Mouse (Mus musculus): ENCODE measurements around the gene Cdc42bpb. TPM values are rescaled to one million over a fixed set of nuclear protein-coding genes. Genes with fewer than 3 reads are reported as not detected.

Gene Cdc42bpb
- total RNA-seq (2021), result 10 to 100 TPM; 69.1 to 74.5 TPM
- long read RNA-seq, experiment 1, full-length matches to known transcripts, result 8 of 35 reads
- long read RNA-seq, experiment 1, partial matches to known transcripts, result 20 of 35 reads
- long read RNA-seq, experiment 1, other reads (novel, unspliced or antisense), result 7 of 35 reads
- long read RNA-seq, experiment 2, full-length matches to known transcripts, result 18 of 52 reads
- long read RNA-seq, experiment 2, partial matches to known transcripts, result 18 of 52 reads
- long read RNA-seq, experiment 2, other reads (novel, unspliced or antisense), result 16 of 52 reads

DNA sequence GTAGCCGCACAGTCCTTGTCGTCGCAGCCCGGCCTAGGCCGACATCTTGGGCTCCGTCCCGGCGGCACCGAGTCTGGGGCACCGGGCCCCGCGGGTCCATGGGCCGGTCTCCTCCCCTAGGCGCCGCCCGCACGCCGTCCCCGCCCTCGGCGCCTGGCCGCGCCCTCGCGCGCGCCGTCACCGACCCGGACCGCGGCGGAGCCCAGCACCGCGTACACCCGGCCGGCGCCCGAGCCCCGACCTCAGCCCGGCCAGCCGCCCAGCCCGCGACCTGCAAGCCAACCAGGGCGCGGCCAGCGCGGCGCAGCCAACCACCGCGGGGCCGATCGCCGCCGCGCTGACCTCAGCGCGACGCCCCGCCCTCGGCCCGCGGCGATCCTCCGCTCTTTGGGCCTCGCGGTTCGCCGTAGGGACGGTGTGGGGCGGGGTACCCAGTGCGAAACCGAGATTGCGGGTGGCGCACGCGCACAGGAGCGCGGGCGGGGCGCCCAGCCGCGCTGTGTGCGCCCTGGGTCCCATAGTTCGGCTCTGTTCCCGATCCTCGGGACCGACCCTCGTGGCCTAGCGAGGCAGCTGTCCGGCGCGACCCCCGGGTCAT is at the start of gene Cdc42bpb:
Gene Cdc42bpb, minus strand, starts transcription at position 343 of the 598 bp plus-strand sequence.
- DNase-seq (ENCODE audit: low spot score in 2 of 2), result peak; percentile 93 to 95

GRCm38 (mm10) chr12:111425789-111426460 is 48.4 kb upstream of the Cdc42bpb start:
- DNase-seq (ENCODE audit: low spot score in 2 of 2), result peak; percentile 84 to 89

DNA sequence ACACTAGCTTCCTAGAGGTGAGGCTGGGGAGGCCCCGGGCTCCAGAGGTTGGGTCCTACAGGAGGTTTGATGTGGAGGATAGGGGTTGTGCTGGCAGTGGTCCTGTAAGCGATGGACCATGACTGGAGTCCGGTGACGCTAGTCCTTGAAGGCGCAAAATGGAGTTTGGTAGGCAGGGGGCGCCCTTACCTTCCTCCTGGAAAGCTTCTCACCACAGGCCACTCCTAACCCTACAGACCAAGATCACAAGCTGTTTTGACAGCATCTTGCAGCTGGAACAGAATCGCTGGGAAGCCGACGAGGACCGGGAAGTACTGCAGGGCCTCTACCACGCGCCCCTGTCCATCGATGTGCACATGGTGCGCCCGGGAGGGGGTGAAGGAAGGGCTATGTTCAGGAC is 47.7 kb upstream of the Cdc42bpb start:
- DNase-seq (ENCODE audit: low spot score in 2 of 2), result peak; percentile 76 to 88

GRCm38 (mm10) chr12:111424547-111424946 is 47.0 kb upstream of the Cdc42bpb start:
- no peak for DNase-seq (ENCODE audit: low spot score in 2 of 2)

DNA sequence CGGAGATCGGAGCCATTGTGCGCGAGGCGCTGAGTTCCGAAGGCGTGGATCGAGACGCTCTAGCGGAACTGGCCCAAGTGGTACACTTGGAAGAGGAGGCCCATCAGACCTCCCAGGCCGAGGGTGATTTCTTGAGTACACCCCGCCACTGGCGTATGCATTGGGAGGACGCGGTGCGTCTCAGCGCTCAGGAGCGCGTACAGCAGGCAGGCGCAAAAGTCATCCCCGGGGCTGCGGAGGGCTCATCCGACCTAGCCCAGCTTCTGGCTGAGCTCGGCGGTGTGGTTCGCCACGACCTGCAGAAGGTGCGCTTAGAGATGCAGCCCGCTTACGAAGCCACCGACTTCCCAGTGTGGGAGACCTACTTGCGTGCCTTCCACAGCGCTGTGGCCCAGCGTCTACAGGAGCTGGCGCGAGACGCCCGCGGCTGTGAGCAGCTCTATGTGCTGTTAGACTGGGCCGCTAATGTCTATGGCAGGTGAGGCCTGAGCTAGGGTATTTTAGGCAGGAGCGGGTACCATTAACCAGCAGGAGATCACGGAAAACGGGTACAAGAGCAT is 46.1 kb upstream of the Cdc42bpb start:
- DNase-seq (ENCODE audit: low spot score in 2 of 2), result no peak

- no peak for DNase-seq (ENCODE audit: low spot score in 2 of 2)
Observed at GRCm38 (mm10) chr12:111422852-111423251, 45.3 kb upstream of the Cdc42bpb start.

DNA sequence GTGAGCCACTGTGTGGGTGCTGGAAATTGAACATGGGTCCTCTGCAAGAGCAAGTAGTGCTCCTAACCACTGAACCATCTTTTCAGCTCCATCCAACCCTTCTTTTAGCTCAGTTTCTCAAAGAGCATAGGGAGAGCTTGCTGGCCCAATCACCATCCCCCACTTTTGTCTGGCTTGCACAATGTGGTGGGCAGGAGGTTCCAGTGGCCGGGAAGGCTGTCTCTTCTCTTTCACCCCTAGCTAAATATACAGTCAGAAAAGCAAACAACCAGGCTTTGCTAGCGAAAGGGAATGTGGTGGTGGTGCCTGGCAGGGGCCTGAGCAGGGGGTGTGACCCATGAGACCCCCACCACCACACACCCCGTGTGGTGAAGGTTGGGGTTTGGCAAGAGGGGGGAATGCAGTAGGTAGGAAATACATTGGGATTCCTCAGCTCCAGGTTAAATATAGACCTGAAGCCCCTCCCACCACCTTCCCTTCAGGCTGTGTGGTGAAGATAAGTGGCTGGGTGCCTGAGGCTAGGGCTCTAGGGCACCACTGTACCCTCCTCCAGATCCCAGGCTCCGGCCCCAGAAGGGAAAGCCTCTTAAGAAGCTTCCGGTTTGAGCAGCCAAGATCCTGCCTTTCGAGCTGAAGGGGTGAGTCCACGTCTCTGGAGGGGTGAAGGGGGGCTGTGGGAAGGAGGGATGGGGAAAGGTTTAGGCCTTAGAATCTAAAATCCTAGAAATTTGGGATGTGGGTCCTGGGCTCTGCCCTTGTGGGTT is 43.6 kb upstream of the Cdc42bpb start:
- DNase-seq (ENCODE audit: low spot score in 2 of 2), result no peak

- no peak for DNase-seq (ENCODE audit: low spot score in 2 of 2)
Observed at GRCm38 (mm10) chr12:111419918-111420317, 42.4 kb upstream of the Cdc42bpb start.

DNA sequence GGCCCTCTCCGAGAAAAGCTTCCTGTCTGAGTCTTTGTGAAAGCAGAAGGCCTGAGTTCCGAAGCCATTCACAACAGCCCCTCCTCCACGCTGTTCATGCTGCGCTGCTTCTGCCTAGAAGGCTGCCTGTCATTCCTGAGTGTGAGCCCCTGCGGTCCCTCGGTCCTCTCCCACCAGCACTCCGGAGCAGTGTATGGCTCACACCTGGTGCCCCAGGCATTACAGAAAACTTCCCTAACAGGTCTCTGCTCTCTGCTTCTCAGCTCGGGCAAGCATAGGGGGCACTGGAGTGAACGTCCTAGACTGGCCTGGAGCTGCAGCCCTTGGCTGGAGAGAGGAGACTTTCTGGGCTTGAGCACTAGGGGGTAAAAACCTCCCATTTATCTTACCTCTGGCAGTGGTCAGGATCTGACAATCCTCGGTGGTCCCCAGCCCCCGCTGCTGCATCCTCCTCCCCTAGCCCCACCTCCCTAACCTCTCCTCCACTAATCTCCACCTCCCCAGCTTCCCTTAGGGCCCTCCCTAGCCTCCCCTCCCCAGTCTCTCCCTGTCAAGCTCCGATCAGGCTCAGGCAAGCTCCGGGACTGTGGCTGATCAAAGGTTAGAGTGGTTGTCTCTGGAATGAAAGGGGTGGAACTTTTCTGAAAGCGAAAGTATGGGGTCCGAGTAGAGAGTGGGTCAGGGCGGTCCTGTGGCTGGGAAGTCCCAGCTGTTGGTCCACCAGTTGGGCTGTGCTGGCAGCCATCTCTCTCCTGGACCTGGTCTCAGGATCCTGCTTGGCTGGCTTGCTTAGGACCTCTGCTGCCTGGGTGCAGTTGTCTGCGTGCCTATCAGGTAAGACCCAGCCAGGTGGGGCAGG is 39.6 kb upstream of the Cdc42bpb start, which contains the start of gene Exoc3l4:
Gene Exoc3l4, plus strand, starts transcription at position 97 of the 859 bp plus-strand sequence.
- DNase-seq (ENCODE audit: low spot score in 2 of 2), result no peak

- DNase-seq (ENCODE audit: low spot score in 2 of 2), result peak; percentile 83 to 90
Observed at GRCm38 (mm10) chr12:111413300-111413699, 35.8 kb upstream of the Cdc42bpb start.

DNA sequence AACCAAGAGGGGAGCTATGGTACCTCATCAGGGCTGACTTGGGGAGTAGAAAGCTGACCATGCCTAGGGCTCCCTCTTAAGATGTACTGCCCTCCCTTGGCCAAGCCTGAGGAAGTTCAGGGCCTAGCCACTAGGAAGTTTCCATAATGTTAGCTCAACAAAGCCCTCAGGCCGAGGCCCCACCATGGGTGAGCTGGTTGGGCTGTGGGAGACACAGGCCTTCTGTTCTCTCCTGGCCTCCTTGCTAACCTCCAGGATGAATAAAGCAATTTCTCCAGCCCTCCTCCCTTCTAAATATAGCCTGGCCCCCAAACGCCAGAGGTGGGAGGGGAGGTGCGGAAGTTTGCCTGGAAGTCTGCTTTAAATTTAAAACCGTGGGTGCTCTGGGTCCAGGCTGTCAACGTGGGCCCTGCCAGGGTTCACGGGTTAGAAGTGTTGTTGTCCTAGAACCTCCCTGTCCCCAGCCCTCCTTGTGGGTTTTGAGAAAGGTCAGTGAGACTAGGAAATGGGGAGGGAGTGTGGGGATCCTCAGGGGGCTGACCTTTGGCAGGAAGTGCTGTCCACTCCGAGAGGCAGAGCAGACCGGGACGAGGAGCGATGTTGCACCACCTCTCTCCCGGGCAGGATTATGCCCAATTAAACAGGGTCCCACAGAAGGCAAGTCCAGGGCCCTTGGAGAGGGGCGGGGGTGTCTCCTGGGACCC is 35.2 kb upstream of the Cdc42bpb start:
- peak in 1 of 2 experiments; percentile 44 for DNase-seq (ENCODE audit: low spot score in 2 of 2)

DNA sequence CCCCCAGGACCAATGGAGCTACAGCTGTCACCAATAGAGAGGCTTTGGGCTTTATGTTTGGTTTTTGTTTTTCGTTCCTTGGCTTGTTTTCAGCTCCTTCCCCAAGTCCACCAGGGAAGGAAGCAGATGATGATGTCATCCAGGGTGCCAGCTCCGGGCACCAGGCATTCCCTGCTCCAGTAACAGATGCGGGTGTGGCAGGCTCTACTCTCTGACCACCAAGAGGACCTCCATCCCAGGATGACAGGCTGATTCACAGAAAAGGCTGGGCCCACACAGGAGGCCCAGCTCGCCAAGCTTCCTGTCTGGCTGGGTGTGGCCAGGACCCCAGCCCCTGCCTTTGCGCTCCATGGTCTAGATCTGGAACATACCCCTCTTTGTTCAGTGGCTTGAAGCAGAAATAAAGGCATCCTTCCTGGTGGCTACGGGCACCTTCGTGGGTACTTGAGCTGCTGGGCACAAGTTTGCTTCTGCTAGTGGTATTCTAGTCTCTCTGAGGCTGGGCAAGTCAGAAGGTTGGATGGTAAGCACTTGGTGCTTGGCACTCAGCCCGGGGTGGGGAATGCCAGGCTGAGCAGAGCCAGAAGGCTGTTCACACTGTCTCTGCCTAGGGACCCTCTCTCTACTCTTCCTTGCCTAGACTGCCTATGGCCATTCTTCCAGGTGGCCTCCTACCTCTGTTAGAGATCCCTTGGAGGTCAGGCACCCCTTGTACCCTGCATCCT is 34.3 kb upstream of the Cdc42bpb start:
- DNase-seq (ENCODE audit: low spot score in 2 of 2), result no peak

DNA sequence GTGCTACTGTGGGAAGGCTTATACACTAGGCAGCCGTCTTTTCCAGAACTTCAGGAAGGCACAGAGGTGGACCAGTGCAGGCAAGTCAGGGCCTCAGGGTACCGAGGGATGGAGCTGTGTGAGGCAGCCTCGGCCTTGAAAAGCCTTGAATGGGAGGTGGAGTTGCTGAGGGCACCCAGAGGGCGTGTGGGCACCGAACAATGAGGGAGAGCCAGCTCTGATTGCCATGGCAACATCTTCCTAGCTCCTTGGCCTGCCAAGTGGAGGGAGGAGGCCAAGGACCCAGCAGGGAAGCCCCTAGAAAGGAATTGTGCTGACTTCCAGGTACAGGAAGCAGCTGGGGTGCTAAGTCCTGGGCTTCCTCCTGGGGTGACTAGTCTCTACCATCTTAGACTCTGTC is 32.1 kb upstream of the Cdc42bpb start:
- DNase-seq (ENCODE audit: low spot score in 2 of 2), result no peak

GRCm38 (mm10) chr12:111406622-111407021 is 29.1 kb upstream of the Cdc42bpb start, which contains the start of gene Lbhd2:
Gene Lbhd2, plus strand, starts transcription at chr12:111406809.
- no peak for DNase-seq (ENCODE audit: low spot score in 2 of 2)

GRCm38 (mm10) chr12:111404880-111405279 is 27.4 kb upstream of the Cdc42bpb start:
- DNase-seq (ENCODE audit: low spot score in 2 of 2), result no peak

- peak in 1 of 2 experiments; percentile 73 for DNase-seq (ENCODE audit: low spot score in 2 of 2)
Observed at GRCm38 (mm10) chr12:111401454-111402184, 24.1 kb upstream of the Cdc42bpb start.

DNA sequence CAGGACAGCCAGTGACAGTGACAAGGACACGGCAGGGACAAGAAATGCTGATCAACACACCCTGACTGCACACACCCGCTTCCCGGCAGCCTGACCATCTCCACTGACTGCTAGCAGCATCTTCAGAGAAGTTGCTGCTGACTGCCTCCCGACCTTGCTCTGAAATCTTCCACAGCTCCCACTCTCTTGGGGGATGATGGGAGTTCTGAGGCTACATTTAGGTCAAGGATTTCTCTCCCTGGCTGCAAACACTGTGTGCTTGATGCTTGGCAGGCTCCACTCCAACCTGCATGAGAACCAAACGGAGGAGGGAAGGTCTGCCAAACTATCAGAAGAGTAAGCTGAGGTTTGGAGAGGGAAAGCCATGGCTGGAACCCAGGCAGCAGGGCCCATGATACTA is 19.5 kb upstream of the Cdc42bpb start:
- no peak for DNase-seq (ENCODE audit: low spot score in 2 of 2)

DNA sequence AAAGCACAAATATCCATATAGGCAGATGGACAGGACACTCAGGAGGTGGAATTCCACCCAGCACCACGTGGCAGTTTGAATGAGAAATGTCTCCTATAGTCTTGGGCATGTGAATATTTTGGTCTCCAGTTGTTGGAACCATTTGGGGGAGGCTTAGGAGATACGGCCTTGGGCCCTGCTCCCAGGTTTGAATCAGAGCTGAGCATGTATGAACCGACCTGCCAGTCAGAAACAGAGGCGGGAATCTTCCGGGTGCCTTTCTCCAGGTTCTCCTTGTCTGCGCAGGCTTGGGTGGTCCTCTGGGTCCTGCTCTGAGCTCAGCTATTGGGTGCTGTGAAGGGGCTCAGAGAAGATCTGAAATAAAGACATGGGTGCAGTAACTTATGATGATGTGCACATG is 16.5 kb upstream of the Cdc42bpb start:
- no peak for DNase-seq (ENCODE audit: low spot score in 2 of 2)

Data from gastrocnemius, postnatal 4 days (tissue).